Mouse (Mus musculus): ENCODE results near the gene Tpx2. TPM values are rescaled to one million over a fixed set of nuclear protein-coding genes. Genes with fewer than 3 reads are reported as not detected.

The Tpx2 gene
- polyA plus RNA-seq, 1 experiment: 26.3 TPM

GRCm38 (mm10) chr2:152819097-152819624, 28.6 kb upstream of the Tpx2 start:
- TF ChIP-seq MYOD1 (IDR thresholded peaks at IDR 0.05; ENCODE audit: control insufficient read depth in 1 of 3, insufficient read length in 2 of 3, low read depth in 2 of 3): no peak
- TF ChIP-seq POLR2A (IDR thresholded peaks at IDR 0.05; ENCODE audit: insufficient read length, low read depth): no peak
- TF ChIP-seq SRF (IDR thresholded peaks at IDR 0.05; ENCODE audit: control insufficient read depth, insufficient read length, low read depth): no peak
- no peak for TF ChIP-seq CEBPB (IDR thresholded peaks at IDR 0.05; ENCODE audit: insufficient read depth, poor library complexity, severe bottlenecking)
- no peak for TF ChIP-seq MAX (IDR thresholded peaks at IDR 0.05; ENCODE audit: low read depth)
- TF ChIP-seq USF1 (IDR thresholded peaks at IDR 0.05; ENCODE audit: low read depth): no peak
- no peak for TF ChIP-seq E2F4 (IDR thresholded peaks at IDR 0.05; ENCODE audit: insufficient read depth)
- no peak for TF ChIP-seq REST (IDR thresholded peaks at IDR 0.05; ENCODE audit: insufficient read depth, insufficient read length)
- no peak for TF ChIP-seq MYOG (IDR thresholded peaks at IDR 0.05; ENCODE audit: control insufficient read depth in 1 of 3, insufficient read depth in 1 of 3, insufficient read length in 2 of 3, low read depth in 2 of 3)
- no peak for TF ChIP-seq TCF3 (IDR thresholded peaks at IDR 0.05; ENCODE audit: insufficient read length, low read depth)
- no peak for TF ChIP-seq POLR2AphosphoS2 (IDR thresholded peaks at IDR 0.05; ENCODE audit: insufficient read length, low read depth)
- TF ChIP-seq TCF12 (IDR thresholded peaks at IDR 0.05; ENCODE audit: insufficient read depth, poor library complexity, severe bottlenecking): no peak
- peaks cover 9% of the 10 kb centered on the region for H3K36me3 ChIP-seq (ENCODE audit: control insufficient read depth, insufficient read depth)
- peaks cover 82% of the 10 kb centered on the region for H3K79me2 ChIP-seq (ENCODE audit: control insufficient read depth, insufficient read depth)
- no peak overlapping the region for H3K4me2 ChIP-seq (ENCODE audit: low read depth)
- H3ac ChIP-seq (ENCODE audit: control insufficient read depth, insufficient read length): no peak overlapping the region
- no peak overlapping the region for H3K4me3 ChIP-seq
- no peaks in the 10 kb centered on the region for H3K27me3 ChIP-seq (ENCODE audit: control insufficient read depth, insufficient read depth, insufficient read length)

- no peaks in the 10 kb centered on the region for H3K27me3 ChIP-seq (ENCODE audit: control insufficient read depth, insufficient read depth, insufficient read length)
- H3ac ChIP-seq (ENCODE audit: control insufficient read depth, insufficient read length): no peak overlapping the region
- no peak for TF ChIP-seq SRF (IDR thresholded peaks at IDR 0.05; ENCODE audit: control insufficient read depth, insufficient read length, low read depth)
- no peak for TF ChIP-seq MAX (IDR thresholded peaks at IDR 0.05; ENCODE audit: low read depth)
- H3K4me2 ChIP-seq (ENCODE audit: low read depth): peak overlapping the region; percentile 69
- H3K36me3 ChIP-seq (ENCODE audit: control insufficient read depth, insufficient read depth): peaks cover 9% of the 10 kb centered on the region
- peaks cover 87% of the 10 kb centered on the region for H3K79me2 ChIP-seq (ENCODE audit: control insufficient read depth, insufficient read depth)
- H3K4me3 ChIP-seq: no peak overlapping the region
Measured at GRCm38 (mm10) chr2:152819926-152820325, 27.8 kb upstream of the Tpx2 start.

- Histone ChIP-seq H3K4me2 (ENCODE audit: low read depth) (peak overlapping the region; percentile 69), H3K27me3 (ENCODE audit: control insufficient read depth, insufficient read depth, insufficient read length) (no peaks in the 10 kb centered on the region), H3K36me3 (ENCODE audit: control insufficient read depth, insufficient read depth) (peaks cover 9% of the 10 kb centered on the region), H3K4me3 (no peak overlapping the region), H3ac (ENCODE audit: control insufficient read depth, insufficient read length) (no peak overlapping the region), H3K79me2 (ENCODE audit: control insufficient read depth, insufficient read depth) (peaks cover 90% of the 10 kb centered on the region)
- no peak for TF ChIP-seq REST (IDR thresholded peaks at IDR 0.05; ENCODE audit: insufficient read depth, insufficient read length)
- no peak for TF ChIP-seq POLR2AphosphoS2 (IDR thresholded peaks at IDR 0.05; ENCODE audit: insufficient read length, low read depth)
- TF ChIP-seq MAX (IDR thresholded peaks at IDR 0.05; ENCODE audit: low read depth): no peak
- TF ChIP-seq MYOD1 (IDR thresholded peaks at IDR 0.05; ENCODE audit: control insufficient read depth in 1 of 3, insufficient read length in 2 of 3, low read depth in 2 of 3): no peak
- peak in 1 of 3 experiments; percentile 48 for TF ChIP-seq MYOG (IDR thresholded peaks at IDR 0.05; ENCODE audit: control insufficient read depth in 1 of 3, insufficient read depth in 1 of 3, insufficient read length in 2 of 3, low read depth in 2 of 3)
Measured at GRCm38 (mm10) chr2:152820369-152820768, 27.4 kb upstream of the Tpx2 start.

- peak overlapping the region; percentile 69 for H3K4me2 ChIP-seq (ENCODE audit: low read depth)
- no peak overlapping the region for H3ac ChIP-seq (ENCODE audit: control insufficient read depth, insufficient read length)
- TF ChIP-seq MYOG (IDR thresholded peaks at IDR 0.05; ENCODE audit: control insufficient read depth in 1 of 3, insufficient read depth in 1 of 3, insufficient read length in 2 of 3, low read depth in 2 of 3): no peak
- no peak for TF ChIP-seq POLR2AphosphoS2 (IDR thresholded peaks at IDR 0.05; ENCODE audit: insufficient read length, low read depth)
- TF ChIP-seq SRF (IDR thresholded peaks at IDR 0.05; ENCODE audit: control insufficient read depth, insufficient read length, low read depth): no peak
- TF ChIP-seq TCF12 (IDR thresholded peaks at IDR 0.05; ENCODE audit: insufficient read depth, poor library complexity, severe bottlenecking): no peak
- TF ChIP-seq MAX (IDR thresholded peaks at IDR 0.05; ENCODE audit: low read depth): no peak
- no peak for TF ChIP-seq MYOD1 (IDR thresholded peaks at IDR 0.05; ENCODE audit: control insufficient read depth in 1 of 3, insufficient read length in 2 of 3, low read depth in 2 of 3)
- no peak for TF ChIP-seq USF1 (IDR thresholded peaks at IDR 0.05; ENCODE audit: low read depth)
- TF ChIP-seq TCF3 (IDR thresholded peaks at IDR 0.05; ENCODE audit: insufficient read length, low read depth): no peak
- no peak for TF ChIP-seq REST (IDR thresholded peaks at IDR 0.05; ENCODE audit: insufficient read depth, insufficient read length)
- TF ChIP-seq E2F4 (IDR thresholded peaks at IDR 0.05; ENCODE audit: insufficient read depth): no peak
- TF ChIP-seq CEBPB (IDR thresholded peaks at IDR 0.05; ENCODE audit: insufficient read depth, poor library complexity, severe bottlenecking): no peak
- TF ChIP-seq POLR2A (IDR thresholded peaks at IDR 0.05; ENCODE audit: insufficient read length, low read depth): no peak
- no peaks in the 10 kb centered on the region for H3K27me3 ChIP-seq (ENCODE audit: control insufficient read depth, insufficient read depth, insufficient read length)
- H3K79me2 ChIP-seq (ENCODE audit: control insufficient read depth, insufficient read depth): peaks cover 90% of the 10 kb centered on the region
- no peak overlapping the region for H3K4me3 ChIP-seq
- peaks cover 9% of the 10 kb centered on the region for H3K36me3 ChIP-seq (ENCODE audit: control insufficient read depth, insufficient read depth)
Measured at GRCm38 (mm10) chr2:152821023-152821422, 26.7 kb upstream of the Tpx2 start.

- H3K4me3 ChIP-seq: no peak overlapping the region
- H3K4me2 ChIP-seq (ENCODE audit: low read depth): peak overlapping the region; percentile 69
- no peaks in the 10 kb centered on the region for H3K27me3 ChIP-seq (ENCODE audit: control insufficient read depth, insufficient read depth, insufficient read length)
- TF ChIP-seq SRF (IDR thresholded peaks at IDR 0.05; ENCODE audit: control insufficient read depth, insufficient read length, low read depth) (no peak), MYOD1 (IDR thresholded peaks at IDR 0.05; ENCODE audit: control insufficient read depth in 1 of 3, insufficient read length in 2 of 3, low read depth in 2 of 3) (no peak), MYOG (IDR thresholded peaks at IDR 0.05; ENCODE audit: control insufficient read depth in 1 of 3, insufficient read depth in 1 of 3, insufficient read length in 2 of 3, low read depth in 2 of 3) (no peak), TCF12 (IDR thresholded peaks at IDR 0.05; ENCODE audit: insufficient read depth, poor library complexity, severe bottlenecking) (no peak), TCF3 (IDR thresholded peaks at IDR 0.05; ENCODE audit: insufficient read length, low read depth) (no peak), POLR2A (IDR thresholded peaks at IDR 0.05; ENCODE audit: insufficient read length, low read depth) (no peak), USF1 (IDR thresholded peaks at IDR 0.05; ENCODE audit: low read depth) (no peak)
- no peak overlapping the region for H3ac ChIP-seq (ENCODE audit: control insufficient read depth, insufficient read length)
- H3K79me2 ChIP-seq (ENCODE audit: control insufficient read depth, insufficient read depth): peaks cover 91% of the 10 kb centered on the region
- peaks cover 9% of the 10 kb centered on the region for H3K36me3 ChIP-seq (ENCODE audit: control insufficient read depth, insufficient read depth)
Measured at GRCm38 (mm10) chr2:152821566-152821965, 26.2 kb upstream of the Tpx2 start.

Measured in myocyte (in vitro differentiated cells).